Mouse (Mus musculus) left cerebral cortex, adult 2 months (tissue): Measurements from ENCODE around the gene Gpr152. TPM values are rescaled to one million over a fixed set of nuclear protein-coding genes. Genes with fewer than 3 reads are reported as not detected.
A peak's percentile ranks its signal among the peaks of the same experiment; 100 is the strongest.
"Not testable (repeated sequence)": the region's sequence is repeated elsewhere in the genome, so short reads cannot be mapped to it uniquely, and the experiment has no call there.

Experiments used
- DNase-seq, 2 experiments: peaks; one replicate each; pipeline ENCODE4 v3.0.0; 2021 to 2022; ENCODE audit warnings: low spot score in 2 of 2, mixed read lengths in 1 of 2; ENCODE audit errors: extremely low spot score in 1 of 2
- H3K27ac ChIP-seq: fragments of 200-600 bp; 2 replicates; pipeline ENCODE4 v1.8.1; 2022
- H3K4me3 ChIP-seq: fragments of 200-600 bp; 2 replicates; pipeline ENCODE4 v1.8.1; 2022
- CTCF ChIP-seq: fragments of 200-600 bp; IDR thresholded peaks from 2 replicates; pipeline ENCODE4 v1.8.1; 2022; ENCODE audit warnings: antibody characterized with exemption, mild to moderate bottlenecking, moderate library complexity
- intact Hi-C: fragments of 180-260 bp; cut with DNase I; formaldehyde crosslinking; loops from one replicate; pipeline ENCODE4 v1.15.1; 2025
- total RNA-seq, 2 experiments: library from RNA; stranded (reverse); gene quantifications; 2 replicates each; pipeline ENCODE4 v1.2.3; 2021

Gene Gpr152
- total RNA-seq, 2 experiments from 2014 or later, result not detected

DNA sequence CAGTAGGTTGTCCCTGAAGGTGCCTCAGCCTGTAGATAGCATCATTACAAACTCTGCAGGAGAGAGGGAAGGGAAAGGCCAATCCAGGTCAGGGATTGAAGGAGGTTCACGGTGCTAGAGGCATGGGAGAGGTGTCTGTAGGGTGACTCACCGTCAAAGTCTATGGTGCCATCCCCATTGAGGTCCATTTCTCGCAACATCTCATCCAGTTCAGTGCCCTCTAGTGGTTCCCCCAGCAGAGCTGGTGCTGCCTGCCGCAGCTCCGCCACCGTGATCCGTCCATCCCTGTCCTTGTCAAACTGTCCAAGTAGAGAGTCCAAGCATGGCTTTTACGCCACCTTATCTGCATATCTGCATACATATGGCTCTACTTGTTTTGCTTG is 3.6 kb upstream of the Gpr152 start:
- DNase-seq, H3K27ac ChIP-seq, H3K4me3 ChIP-seq: not testable (repeated sequence)
- TF ChIP-seq CTCF, result peak; percentile 54; the same call in 1 of the 2 replicates
- intact Hi-C loops, result loop anchor here (5.0 kb wide), 1 partner anchor 119 kb away; no protein-coding TSS in a partner anchor

DNA sequence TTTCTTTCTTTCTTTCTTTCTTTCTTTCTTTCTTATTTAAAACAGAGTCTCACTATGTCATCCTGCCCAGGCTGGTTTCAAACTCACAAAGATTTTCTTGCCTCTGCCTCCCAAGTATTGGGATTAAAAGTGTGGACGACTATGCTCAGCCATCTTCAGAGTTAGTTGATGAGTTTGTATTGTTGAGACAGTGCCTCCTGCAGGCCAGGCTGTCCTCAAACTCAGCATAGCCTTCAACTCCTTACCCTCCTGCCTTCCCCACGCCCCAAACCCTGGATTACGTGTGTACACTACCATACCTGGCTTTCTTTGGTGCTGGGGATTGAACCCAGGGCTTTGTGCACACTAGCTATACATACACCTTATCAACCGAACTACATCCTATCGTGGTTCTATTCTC is 3.1 kb upstream of the Gpr152 start:
- TF ChIP-seq CTCF, result no peak

DNA sequence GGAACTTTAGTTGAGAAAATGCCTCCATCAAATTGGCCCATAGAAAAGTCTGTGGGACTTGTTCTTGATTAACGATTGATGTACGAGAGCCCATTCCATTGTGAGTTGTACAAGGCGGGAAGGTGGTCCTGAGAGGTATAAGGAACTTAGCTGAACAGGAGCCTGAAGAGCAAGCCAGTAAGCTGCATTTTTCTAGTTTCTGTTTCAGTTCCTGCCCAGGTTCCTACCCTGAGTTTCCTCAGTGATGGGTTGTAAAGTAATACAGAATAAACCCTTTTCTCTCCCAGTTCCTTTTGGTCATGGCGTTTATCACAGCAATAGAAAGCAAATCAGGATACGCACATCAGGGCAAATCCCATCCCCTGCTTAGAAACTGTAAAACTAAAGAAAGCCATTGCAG is 1.7 kb upstream of the Gpr152 start:
- no peak for DNase-seq
- H3K27ac ChIP-seq, result no peak overlapping the region
- no peak for TF ChIP-seq CTCF
- no peak overlapping the region for H3K4me3 ChIP-seq
- intact Hi-C loops, result loop anchor here (5.0 kb wide), 1 partner anchor 121 kb away; no protein-coding TSS in a partner anchor

More for the DNA sequence above, 3.1 kb upstream of the Gpr152 start:
- no peak for DNase-seq
- intact Hi-C loops, result loop anchor here (5.0 kb wide), 1 partner anchor 119 kb away; no protein-coding TSS in a partner anchor
- Histone ChIP-seq H3K4me3 (no peak overlapping the region), H3K27ac (no peak overlapping the region)

DNA sequence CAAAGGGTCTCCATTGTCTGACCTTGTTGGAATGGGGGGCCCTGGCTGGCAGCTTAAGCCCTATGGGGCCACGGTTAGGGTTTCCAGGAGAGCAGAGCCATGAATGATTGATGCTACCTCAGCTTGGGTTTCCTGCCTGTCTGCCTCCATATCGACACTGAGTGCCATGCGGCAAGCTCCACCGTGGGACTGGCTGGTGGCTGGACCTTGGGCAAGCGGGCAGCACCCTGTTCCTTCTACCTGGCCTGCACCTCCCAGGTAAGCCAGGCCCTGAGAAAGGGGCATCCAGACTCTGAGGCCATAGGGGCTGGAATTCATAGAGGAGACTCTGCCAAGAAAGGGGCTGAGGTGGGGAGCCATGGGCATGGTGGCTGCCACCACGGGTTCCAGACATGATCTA is 560 bp downstream of the Gpr152 start:
- DNase-seq, result no peak
- no peak for TF ChIP-seq CTCF
- no peak overlapping the region for H3K4me3 ChIP-seq
- H3K27ac ChIP-seq, result no peak overlapping the region
- intact Hi-C loops, result no loop called here

DNA sequence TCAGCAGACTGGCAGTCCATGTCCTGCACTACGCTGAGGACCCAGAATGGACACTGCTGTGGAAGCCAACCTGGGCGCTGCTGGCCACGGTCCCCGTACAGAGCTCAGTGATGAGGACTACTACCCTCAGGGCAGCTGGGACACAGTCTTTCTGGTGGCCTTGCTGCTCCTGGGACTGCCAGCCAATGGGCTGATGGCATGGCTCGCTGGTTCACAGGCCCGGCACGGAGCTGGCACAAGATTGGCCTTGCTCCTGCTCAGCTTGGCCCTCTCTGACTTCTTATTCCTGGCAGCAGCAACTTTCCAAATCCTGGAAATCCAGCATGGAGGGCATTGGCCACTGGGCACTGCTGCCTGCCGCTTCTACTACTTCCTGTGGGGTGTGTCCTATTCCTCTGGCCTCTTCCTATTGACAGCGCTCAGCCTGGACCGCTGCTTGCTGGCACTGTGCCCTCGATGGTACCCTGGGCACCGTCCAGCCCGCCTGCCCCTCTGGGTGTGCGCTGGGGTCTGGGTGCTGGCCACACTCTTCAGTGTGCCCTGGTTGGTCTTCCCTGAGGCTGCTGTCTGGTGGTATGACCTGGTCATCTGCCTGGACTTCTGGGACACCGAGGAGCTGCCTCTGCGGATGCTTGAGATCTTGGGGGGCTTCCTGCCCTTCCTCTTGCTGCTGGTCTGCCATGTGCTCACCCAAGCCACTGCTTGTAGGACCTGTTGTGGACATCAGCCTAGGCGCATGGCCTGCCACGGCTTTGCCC is 3.0 kb downstream of the Gpr152 start:
- no peak overlapping the region for H3K27ac ChIP-seq
- intact Hi-C loops, result no loop called here
- no peak overlapping the region for H3K4me3 ChIP-seq
- no peak for TF ChIP-seq CTCF
- no peak for DNase-seq

DNA sequence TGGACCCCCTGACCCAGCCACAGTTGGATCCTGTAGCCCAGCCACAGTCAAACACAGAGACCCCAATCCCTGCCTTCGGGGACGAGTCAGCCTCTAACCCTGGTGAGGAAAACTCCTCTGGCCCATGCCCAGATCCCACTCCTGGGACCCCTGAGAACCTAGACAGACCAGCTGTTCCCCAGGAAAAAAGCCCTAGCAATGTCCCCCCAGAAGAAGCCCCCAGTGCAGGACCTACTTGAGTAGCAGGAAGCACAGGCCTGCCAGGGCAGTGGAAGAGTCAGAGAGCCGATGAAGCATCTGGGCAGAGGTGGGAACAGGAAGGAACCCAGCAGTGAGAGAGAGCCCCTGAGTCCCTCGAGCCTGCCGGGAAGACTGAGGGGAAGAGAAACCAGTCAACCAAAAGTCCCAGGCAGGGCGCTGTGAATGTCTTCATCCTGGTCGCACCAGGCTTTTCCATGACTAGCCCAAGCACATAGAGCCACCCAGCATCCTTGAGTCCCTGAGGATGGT is 4.2 kb downstream of the Gpr152 start, which contains the start of gene Cabp4:
Gene Cabp4 (minus strand): TSS at position 275 of the 510 bp plus-strand sequence.
- Histone ChIP-seq H3K4me3 (no peak within 1 kb of the TSS), H3K27ac (no peak within 1 kb of the TSS)
- DNase-seq, result no peak
- intact Hi-C loops, result no loop called here
- TF ChIP-seq CTCF, result no peak

DNA sequence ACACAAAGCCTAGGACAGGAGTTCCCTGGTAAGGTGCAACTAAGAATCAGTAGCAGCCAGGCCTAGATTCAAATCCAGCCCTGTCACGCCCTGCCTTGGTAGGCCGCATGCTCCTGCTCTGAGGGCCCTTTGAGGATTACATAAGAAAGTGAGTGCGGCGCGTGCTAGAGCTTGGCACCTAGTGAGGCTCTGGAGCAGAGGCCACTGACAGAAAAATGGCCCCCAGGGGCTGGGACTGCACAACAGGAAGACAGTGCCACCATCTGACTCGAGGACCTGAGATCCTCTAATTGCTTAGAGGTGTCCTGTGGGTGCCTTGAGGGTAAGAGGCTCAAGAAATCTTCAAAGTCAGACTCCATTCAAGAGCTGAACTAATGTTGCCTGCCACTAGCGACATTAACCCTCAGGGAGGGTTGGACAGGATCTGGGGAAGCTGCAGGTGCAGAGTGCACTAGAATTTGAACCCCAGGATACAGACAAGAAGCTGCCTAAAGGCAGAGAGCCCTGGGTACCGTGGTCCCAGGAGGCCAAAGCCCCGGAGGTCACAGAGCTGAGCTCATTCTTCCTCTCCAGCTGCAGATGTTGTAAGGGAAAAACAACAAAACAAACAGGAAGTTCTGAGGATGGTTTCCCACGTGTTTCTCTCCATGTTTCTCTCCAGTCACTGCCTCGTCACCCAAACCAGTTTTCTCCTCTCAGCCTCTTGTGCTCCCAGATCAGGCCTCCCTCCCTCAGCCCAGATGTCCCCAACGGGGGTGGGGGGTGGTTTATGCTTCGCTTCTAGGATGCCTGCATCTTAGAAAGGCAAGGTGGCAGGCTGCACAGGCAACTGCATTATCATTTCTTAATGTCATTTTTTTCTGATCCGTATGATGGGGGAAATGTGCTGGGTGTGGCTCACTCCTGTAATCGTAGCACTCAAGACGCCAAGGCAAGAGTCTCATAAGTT is 5.2 kb downstream of the Gpr152 start:
- intact Hi-C loops, result no loop called here
- TF ChIP-seq CTCF, result no peak
- no peak overlapping the region for H3K27ac ChIP-seq
- H3K4me3 ChIP-seq, result no peak overlapping the region
- no peak for DNase-seq

DNA sequence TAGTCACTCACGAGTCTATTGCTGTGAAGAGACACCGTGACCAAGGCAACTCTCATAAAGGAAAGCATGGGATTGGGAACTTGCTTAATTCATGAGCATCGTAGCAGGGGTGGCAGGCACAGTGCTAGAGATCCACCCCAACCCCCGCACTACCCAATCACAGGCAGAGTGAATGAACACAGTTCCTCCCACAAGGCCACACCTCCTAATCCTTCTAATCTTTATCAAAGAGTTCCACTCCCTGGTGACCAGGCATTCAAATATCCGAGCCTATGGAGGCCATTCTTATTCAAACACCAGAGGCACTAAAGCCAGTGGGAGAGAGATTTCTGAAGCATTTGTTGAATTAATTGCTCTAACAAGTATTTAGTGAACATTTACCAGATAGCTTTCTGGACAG is 6.3 kb downstream of the Gpr152 start:
- H3K27ac ChIP-seq, result no peak overlapping the region
- no peak for TF ChIP-seq CTCF
- intact Hi-C loops, result no loop called here
- no peak for DNase-seq
- H3K4me3 ChIP-seq, result no peak overlapping the region

DNA sequence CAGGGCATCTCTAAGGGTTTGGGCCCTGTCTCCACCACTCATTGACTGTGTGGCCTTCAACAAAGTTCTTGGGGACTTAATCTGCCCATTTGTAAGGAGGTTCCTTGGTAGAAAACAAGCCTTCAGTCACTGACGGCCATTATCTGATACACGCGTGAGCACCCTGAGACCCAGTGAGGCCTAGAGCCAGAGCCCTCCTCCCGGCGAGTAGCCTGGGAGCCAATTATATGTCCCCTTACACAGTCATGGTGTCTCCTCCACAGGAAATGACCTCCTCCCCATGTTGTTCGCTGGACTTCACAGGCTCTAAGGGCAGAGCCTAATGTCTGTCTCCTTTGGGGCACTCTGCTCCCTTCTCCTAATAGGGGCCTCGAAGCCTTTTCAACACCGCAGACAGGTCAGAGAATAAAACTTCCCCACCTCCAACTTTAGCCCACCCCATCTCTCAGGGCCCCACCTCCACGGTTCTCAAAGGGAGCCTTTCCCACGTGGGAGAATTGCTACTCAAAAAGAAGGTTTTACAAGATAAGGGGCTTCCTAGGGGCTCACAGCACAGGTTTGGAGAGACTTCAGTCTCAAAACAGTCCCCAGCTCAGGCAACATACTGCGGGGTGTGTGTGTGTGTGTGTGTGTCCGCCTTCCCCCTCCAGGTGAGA is 6.9 kb downstream of the Gpr152 start:
- intact Hi-C loops, result no loop called here

DNA sequence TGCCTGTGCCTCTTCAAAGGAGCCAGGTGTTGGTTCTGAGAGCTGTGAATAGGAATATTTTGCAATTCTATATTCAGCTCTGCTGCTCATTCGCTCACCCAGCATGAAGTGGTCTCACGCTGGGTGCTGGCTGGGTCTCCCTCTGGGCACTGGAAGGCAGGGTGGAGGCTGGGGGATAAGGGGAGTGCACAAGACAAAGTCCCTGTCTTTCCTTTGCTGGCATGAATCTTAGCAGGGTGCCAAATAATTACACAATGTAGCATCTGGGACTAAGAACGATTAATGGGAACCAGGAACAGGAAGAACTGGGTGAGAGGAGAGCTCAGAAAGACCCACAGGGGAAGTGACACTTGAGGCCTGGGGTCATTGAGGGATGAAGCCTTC is 7.4 kb downstream of the Gpr152 start:
- intact Hi-C loops, result no loop called here
- Histone ChIP-seq H3K4me3 (no peak overlapping the region), H3K27ac (no peak overlapping the region)
- no peak for DNase-seq
- no peak for TF ChIP-seq CTCF

More for the DNA sequence above, 6.9 kb downstream of the Gpr152 start:
- Histone ChIP-seq H3K27ac (no peak overlapping the region), H3K4me3 (no peak overlapping the region)
- DNase-seq, result no peak
- TF ChIP-seq CTCF, result no peak

DNA sequence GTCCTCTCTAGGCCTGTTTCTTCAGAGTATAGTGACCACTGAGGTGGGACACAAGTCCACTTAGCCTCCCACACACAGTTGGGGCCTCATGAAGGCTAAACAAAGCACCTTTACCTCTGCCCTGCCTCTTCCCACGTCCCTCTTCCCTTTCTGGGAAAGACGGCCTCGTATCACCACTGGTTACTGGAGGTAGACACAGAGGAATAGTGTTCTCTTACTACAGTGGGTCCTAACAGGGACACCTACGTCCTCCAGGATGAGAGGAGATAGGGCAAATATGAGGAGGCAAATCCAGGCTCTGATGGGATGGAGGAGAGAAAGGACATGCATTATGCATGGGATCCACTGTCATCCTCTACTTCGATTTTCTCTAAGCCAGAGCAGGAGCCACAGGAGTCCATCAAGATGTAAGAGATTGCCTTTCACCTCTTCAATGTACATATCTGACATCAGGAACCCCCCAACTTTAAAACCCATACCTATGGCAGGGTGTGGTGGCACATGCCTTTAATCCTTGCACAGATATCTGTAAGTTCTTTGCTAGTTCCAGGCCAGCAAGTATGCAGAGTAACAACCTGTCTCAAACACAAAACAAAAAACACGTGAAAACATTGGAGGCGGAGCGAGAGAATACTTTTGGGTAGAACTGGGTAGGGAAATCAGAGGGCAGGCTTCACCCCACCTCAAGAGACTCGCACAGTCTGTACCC is 8.3 kb downstream of the Gpr152 start:
- Histone ChIP-seq H3K4me3 (peak overlapping the region; percentile 60), H3K27ac (peak overlapping the region; percentile 89)
- no peak for TF ChIP-seq CTCF
- intact Hi-C loops, result no loop called here
- no peak for DNase-seq
